Mouse (Mus musculus) adipocyte (in vitro differentiated cells): ENCODE results near the gene Sdcbp2.

Experiments used
- DNase-seq: peaks from one replicate; pipeline ENCODE4 v3.0.0-alpha.2; 2016; ENCODE audit warnings: low spot score

The Sdcbp2 gene

DNA sequence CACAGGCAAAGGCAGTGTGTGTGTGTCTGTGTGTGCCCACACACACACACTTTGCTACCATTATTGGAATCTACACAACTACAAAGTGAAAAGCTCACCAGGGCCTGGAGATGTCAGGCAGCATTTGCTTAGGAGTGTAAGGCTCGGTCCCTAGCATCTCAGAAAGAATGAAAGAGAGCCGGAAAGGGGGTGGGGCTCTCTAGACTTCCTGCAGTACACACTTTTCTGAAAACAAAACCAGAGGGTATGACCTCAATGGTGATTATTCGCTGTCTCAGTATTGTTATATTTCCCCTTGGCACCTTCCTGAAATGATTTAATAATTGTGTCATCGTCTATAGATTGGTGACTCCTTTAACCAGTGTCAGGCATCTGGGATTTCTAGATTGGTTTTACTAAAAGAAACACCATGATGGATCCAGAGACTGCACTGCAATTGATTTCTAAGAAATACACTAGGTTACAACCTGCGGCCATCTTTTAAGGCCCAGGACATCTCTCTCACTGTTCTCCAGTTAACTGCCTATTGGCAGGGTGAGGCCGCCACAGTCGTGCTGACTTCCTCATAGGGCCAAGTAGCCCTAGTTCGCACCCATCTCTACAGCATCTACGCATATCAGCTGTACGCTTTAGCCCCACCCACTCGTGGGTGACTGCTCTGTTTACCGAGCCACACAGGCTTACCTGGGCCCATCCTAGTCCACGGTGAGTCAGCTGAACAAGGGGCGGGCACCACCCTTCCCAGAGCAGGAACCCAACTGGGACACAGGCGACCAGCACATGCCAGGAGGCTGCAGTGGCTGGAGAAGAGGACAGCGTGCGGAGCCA lies at the start of gene Sdcbp2:
Gene Sdcbp2 (plus strand): TSS at position 750 of the 828 bp plus-strand sequence.
- no peak for DNase-seq

GRCm38 (mm10) chr2:151524324-151525041 lies 47.9 kb upstream of the Sdcbp2 start:
- DNase-seq = no peak

- no peak for DNase-seq
Observed at GRCm38 (mm10) chr2:151525520-151525919, 46.9 kb upstream of the Sdcbp2 start.

GRCm38 (mm10) chr2:151528066-151528465 lies 44.4 kb upstream of the Sdcbp2 start:
- no peak for DNase-seq

GRCm38 (mm10) chr2:151529169-151529568 lies 43.3 kb upstream of the Sdcbp2 start:
- DNase-seq = no peak

DNA sequence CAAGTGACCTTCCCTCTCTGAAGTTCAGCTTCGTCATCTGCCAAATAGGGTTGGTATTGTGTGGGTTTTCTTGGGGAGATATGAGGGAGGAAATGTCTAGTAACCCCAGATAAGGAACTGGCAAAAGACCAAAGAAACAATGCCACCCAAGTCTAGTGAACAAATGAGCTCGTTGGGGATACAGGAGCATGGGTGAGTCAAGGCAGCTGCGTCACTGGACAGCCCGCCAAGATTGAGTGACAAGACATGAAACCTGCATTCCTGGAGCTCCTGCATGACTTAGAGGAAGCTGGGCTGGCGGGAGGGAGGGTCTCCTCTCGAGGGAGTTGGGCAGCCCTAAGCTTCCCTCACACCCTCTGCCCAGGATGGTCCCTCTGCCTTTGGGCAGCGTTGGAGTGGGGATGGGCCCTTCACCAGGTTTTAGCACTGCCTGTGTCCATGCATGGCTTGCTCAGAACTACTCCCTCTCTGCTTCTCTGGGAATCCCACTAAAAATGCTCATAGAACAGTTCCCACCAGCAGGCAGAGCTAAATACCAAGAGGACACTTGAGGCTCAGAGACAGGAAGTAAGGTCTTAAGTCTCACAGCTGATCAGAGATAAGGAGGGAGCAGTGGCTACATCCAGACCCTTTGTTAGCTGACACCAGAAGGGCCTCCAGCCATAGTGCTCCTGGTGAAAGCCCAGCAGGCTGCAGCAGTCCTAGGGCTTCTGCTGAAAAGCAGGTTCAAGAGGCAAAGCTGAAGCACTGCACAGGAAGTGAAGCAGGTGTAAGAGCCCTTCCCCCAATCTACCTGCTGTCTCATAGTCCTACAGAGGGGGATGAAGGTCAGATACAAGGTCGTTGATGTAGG lies 41.8 kb upstream of the Sdcbp2 start:
- DNase-seq = no peak

- no peak for DNase-seq
Observed at GRCm38 (mm10) chr2:151533632-151534031, 38.8 kb upstream of the Sdcbp2 start.

DNA sequence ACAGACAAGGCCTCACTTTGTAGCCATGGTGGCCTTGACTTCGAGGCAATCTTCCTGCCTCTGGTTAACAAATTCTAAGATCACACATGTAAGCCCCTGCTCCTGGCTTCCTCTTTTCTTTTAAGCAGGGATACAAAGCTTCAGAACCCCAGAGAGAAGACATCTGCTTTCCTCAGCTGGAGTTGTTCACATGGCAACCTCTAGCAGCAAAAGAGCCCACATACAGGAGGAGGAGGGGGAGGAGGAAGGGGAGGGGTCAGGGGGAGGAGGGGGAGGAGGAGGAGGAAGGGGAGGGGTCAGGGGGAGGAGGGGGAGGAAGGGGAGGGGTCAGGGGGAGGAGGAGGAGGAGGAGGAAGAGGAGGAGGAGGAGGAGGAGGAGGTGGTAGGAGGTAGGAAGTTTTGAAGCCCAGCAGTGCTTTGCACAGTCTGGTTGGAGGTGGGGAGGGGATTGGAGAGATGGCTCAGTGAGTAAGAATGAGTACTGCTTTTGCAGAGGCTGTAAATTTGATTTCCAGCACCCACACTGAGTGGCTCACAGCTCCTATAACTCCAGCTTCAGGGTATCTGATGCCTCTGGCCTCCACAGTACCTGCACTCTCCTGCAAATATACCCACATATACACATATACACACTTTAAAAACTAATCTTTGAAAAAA lies 36.3 kb upstream of the Sdcbp2 start:
- no peak for DNase-seq

- peak; percentile 96 for DNase-seq
Observed at GRCm38 (mm10) chr2:151536618-151536974, 35.8 kb upstream of the Sdcbp2 start.

- no peak for DNase-seq
Observed at GRCm38 (mm10) chr2:151538646-151539045, 33.8 kb upstream of the Sdcbp2 start.

GRCm38 (mm10) chr2:151542323-151543062 lies 29.9 kb upstream of the Sdcbp2 start, which contains the start of gene Fkbp1a:
TSS of gene Fkbp1a (plus strand) at chr2:151542483.
- peak; percentile 96 for DNase-seq

DNA sequence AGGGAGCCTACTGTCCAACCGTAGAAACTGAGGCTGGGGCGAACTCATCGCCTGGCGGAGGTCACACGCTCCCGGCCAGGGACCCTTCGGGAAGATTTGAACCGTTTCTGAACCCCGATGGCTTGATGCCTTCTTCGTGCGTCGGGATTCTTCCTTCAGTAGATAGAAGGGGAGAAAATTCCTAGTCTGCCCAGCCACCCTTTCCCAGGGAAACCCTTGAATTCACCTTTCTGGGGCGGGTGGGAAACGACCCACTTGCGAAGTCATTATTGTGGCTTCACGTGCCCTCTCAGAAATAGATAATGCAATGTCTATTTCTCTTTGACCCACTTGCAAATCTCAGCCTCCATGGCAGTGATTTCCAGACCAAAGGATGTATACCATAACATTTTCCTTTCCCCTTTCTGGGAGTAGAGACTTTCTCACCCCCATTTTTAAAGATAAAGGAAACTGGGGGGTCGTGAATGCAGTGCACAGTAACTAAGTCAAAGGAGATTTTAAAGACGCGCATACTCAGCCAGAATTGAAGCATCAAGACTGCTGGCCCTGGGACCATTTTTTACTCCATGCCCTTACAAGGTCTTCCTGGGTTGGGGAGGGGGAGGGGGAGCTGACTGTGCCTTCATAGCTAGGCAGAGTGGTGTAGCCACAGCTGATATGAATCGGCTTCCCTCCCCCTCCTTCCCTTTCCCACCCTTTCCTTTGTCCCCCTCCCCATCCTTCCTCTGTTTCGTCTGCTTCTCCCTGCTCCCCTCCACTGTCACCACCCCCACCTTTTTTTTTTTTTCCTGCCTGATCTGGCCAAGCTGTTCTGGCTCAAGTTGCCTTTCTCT lies 29.1 kb upstream of the Sdcbp2 start:
- DNase-seq = peak; percentile 78

- no peak for DNase-seq
Observed at GRCm38 (mm10) chr2:151544673-151545072, 27.7 kb upstream of the Sdcbp2 start.

- DNase-seq = no peak
Observed at GRCm38 (mm10) chr2:151546571-151546970, 25.9 kb upstream of the Sdcbp2 start.

DNA sequence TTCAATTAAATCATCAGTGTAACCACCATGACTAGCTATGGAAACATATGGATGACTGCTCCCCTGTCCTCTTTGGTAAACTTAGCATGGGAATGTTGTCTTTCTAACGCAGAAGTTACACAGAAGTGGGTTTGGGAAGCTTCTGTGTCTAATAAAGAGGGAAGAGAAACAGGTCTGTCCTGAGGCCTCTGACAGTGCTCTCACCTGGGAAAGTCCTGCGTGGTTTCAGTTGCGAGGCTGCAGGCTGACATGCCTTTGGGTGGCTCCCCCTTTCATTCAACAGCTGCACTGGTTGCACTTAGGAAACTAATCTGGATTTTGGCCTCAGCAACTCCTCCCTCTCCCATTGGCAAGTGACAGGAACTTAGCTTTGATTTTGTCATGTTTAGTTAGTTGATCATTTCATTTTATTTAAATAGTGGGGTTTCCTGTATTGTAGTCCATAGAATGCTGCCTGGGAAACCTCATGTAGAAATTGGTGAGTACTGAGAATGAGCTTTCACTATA lies 22.8 kb upstream of the Sdcbp2 start:
- no peak for DNase-seq

DNA sequence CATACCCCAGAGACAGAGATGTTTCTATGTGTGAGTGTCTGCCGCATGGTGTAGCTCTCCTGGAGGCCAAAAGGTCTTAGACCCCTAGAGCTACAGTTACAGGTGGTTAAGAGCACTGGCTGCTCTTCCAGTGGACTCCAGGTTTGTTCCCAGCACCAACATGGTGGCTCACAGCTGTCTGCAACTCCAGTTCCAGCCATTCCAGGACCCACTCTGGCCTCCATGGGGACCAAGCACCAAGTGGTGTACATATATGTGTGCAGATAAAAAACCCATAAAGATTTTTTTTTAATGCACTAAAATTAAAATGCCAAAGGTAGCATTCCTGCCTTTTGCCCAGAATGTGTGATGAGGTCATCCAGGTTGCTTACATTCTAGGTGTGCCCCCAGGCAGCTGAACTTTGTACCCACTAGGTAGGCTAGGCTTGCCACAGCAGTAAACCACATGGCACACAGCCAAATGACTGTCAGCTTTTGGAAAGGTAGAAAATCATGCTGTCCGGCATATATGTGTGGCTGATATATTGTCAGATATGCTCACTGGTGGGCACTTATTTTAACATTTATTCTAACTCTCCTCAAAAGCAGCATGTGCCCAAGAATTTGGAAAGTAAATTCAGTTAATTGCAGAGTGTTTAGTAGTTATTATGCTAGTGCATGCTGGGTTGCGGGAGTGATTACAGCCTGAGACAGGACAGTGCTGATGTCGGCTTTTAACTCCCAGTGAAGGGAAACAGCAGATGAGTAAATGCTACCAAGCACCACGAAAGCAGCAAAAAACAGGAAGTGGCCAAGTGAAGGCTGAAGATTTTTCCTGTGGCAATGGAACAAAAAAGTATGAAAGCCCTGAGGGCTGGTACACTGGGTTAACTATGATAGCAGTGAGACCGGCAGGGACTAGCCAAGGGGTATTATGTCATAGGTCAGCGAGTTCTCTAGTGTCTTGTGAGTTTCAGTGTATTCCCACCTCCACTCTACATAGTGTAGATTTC lies 9.2 kb upstream of the Sdcbp2 start:
- DNase-seq = peak; percentile 54

DNA sequence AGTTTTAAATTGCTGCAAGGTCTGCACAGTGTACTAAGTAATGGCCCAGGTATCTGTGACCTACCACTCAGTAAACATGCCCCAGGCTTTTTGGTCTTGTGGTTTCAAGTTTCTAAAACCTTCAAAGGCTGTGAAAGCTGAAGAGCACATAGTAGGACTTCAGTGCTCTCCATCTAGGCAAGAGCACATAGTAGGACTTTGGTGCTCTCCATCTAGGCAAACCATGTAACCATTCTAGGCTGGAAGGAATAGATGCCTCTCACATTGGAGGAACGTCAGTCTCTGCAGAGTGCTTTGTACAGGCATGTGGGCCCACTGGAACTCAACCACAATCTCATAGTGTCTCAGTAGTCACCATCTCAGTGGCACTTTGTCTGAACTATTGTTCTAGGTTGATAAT lies 8.4 kb upstream of the Sdcbp2 start:
- DNase-seq = no peak

DNA sequence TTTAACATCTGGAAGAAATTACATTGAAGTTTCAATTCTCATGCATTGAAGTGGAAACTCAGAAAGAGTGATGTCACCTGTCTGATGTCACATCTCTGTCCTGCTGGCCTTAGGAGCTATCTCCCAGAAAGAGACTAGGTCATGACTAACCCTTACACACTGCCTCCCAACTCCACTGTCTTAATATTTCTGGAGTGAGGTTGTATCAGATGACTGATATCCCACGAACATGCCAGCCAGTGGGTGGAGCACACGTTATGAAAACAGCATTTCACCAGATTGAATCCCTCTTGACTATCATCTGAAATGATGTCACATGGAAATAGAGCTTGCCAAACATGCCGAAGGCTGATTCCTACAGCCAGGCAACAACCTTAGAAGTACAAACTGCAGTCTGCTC lies 7.4 kb upstream of the Sdcbp2 start:
- peak; percentile 91 for DNase-seq

DNA sequence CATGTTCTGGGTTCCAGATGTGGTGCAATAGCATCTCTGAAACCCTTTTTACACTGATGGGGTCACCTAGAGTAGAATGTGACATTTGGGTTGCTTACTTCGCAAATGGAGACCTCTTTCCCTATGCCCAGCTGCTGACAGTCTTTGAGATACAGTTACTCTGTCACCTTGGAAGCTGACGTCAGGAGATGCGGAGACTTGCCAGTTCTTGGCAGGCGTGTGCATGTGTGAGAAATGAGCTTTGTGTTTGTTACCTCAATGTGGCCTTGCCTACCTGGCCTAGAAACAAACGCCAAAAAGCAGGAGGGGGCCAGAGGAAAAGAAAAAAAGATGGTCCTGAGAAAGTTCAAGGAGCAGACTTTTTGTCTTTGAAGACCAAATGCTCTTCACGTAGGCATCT lies 5.6 kb upstream of the Sdcbp2 start:
- DNase-seq = no peak
